Mouse (Mus musculus) intestine, embryonic 16.5 days (tissue): Measurements from ENCODE around the gene Wdr3. TPM values are rescaled to one million over a fixed set of nuclear protein-coding genes. Genes with fewer than 3 reads are reported as not detected.

ENCODE experiments used
- polyA plus RNA-seq: library from polyadenylated mRNA; unstranded; fragments of >200 nt; fragmentation: Nextera tagmentation; extraction: Ambion mirVana; gene quantifications from 2 replicates; pipeline ENCODE4 v1.2.1, GENCODE M21; 2015

Wdr3 gene
- polyA plus RNA-seq, 1 experiment from 2014 or later, result 34.9 TPM

Other genes starting within 250 kb of the Wdr3 start
- gene Gdap2, start within 50 bp of the Wdr3 start, polyA plus RNA-seq, result 38.2 and 43.2 TPM in 2 replicates